Comparison of ENCODE assay signal across 11 mouse cellular contexts in the genomic region with DNA sequence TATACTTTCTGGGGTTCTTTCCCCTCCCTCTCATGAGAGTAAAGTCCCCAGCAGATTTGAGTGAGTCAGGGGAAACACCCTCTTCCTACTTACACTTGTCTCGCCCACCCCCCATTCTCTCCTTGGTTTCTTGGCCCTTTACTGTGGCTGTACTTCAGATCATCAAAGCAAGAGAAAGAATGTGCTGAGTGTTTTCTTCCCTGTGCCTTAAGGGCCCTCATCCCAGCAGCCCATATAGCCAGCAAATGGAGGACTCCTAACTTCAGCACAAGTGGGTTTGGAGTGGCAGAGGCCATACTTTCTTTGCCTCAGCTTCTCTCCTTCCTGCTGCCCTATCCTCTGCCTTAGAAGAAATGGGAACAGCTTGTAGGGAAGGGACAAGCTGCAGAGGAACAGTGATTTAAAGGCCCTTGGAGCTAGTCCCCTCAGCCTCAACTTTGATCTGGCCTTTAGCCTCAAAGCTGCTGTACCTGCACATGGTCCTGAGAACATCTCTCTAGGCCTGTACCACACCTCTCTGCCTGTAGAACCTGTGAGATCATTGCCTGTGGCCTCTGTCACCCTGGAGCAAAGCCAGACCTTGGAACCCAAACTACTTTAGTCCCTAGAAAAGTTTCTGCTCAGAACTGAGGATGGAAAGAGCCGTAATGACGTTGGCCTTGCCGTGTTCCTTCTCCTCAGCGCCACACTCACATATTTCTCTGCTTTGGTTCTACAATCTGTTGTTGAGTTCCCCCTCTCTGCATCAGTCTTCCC. TPM values are rescaled to one million over a fixed set of nuclear protein-coding genes. Genes with fewer than 3 reads are reported as not detected.
DNase-seq lines count a peak whose midpoint lies in the region; ATAC-seq and TF ChIP-seq lines count a peak whose summit lies in the region.
"Had no signal": no experiment of that assay in that cellular context is flagged by ENCODE, and none has a peak within 500 bp of the region (broad histone marks: within the 10 kb centered on the region; RNA-seq: fewer than 3 reads in every experiment).

No protein-coding gene starts in this region.

- H3K27me3 ChIP-seq in heart, embryonic 11.5 days (ENCODE audit: control insufficient read depth, insufficient read depth, low read length): no peaks in the 10 kb centered on the region
- H3K27me3 ChIP-seq in hindbrain, embryonic 13.5 days: no peaks in the 10 kb centered on the region
- no peaks in the 10 kb centered on the region for H3K27me3 ChIP-seq in kidney, adult 2 months (replicated peaks; ENCODE audit: control insufficient read depth, insufficient read depth, low read length)

- no peak for ATAC-seq in heart, embryonic 11.5 days (replicated peaks; ENCODE audit: insufficient number of reproducible peaks, low FRiP score, low TSS enrichment)
- no peak for ATAC-seq in hindbrain, embryonic 13.5 days (ENCODE audit: low FRiP score)

- no peak overlapping the region for H3K4me2 ChIP-seq in heart, embryonic 11.5 days
- H3K4me2 ChIP-seq in hindbrain, embryonic 13.5 days: peak overlapping the region; percentile 49

- DNase-seq in heart, postnatal 36 days: no peak
- DNase-seq in lung, postnatal 36 days: peak; percentile 52
- DNase-seq in thymus, postnatal 25 days: no peak
- DNase-seq in gastrocnemius, postnatal 25 days: no peak
- DNase-seq in kidney, adult 2 months: no peak
- DNase-seq: B cell, adult 2 months; cerebellum, adult 18-20 months had no signal

- no peak overlapping the region for H3K9ac ChIP-seq in heart, embryonic 11.5 days (ENCODE audit: low read depth, low read length)
- H3K9ac ChIP-seq in hindbrain, embryonic 13.5 days: peak overlapping the region; percentile 67

- H3K36me3 ChIP-seq in heart, embryonic 11.5 days (ENCODE audit: control insufficient read depth, insufficient read depth, low read length): peaks cover 23% of the 10 kb centered on the region
- H3K36me3 ChIP-seq in hindbrain, embryonic 13.5 days: peaks cover 7% of the 10 kb centered on the region; the same call in 1 of the 2 replicates
- H3K36me3 ChIP-seq in kidney, adult 2 months (ENCODE audit: control insufficient read depth, insufficient read depth, low read length): no peaks in the 10 kb centered on the region

- no peak overlapping the region for H3K4me3 ChIP-seq in heart, embryonic 11.5 days (ENCODE audit: low read depth, low read length)
- H3K4me3 ChIP-seq in cortical plate, adult 2 months (ENCODE audit: insufficient read depth, low read length): no peak overlapping the region
- H3K4me3 ChIP-seq in hindbrain, embryonic 13.5 days: no peak overlapping the region
- no peak overlapping the region for H3K4me3 ChIP-seq in kidney, adult 2 months (ENCODE audit: insufficient read depth, low read depth, low read length)
- H3K4me3 ChIP-seq: megakaryocyte, embryonic 14.5 days had no signal

- no peak for TF ChIP-seq CTCF in cortical plate, adult 2 months (IDR thresholded peaks at IDR 0.05; ENCODE audit: extremely low read depth, insufficient read depth, low read length)
- TF ChIP-seq CTCF in kidney, adult 2 months (conservative IDR thresholded peaks at IDR 0.05; ENCODE audit: insufficient read depth, insufficient read length, low read depth, low read length): no peak

- H3K4me1 ChIP-seq in heart, embryonic 11.5 days (ENCODE audit: control insufficient read depth, insufficient read depth, low read length): peaks cover 50% of the 10 kb centered on the region
- peaks cover 15% of the 10 kb centered on the region for H3K4me1 ChIP-seq in cortical plate, adult 2 months (ENCODE audit: control insufficient read depth, insufficient read depth, low read length)
- peaks cover 89% of the 10 kb centered on the region for H3K4me1 ChIP-seq in hindbrain, embryonic 13.5 days (replicated peaks)
- H3K4me1 ChIP-seq in kidney, adult 2 months (ENCODE audit: control insufficient read depth, insufficient read depth, low read length): peaks cover 7% of the 10 kb centered on the region

- H3K27ac ChIP-seq in heart, embryonic 11.5 days (ENCODE audit: low read depth, low read length): 0 out of 2 replicates have a peak overlapping the region, but pooled peaks have one; percentile 35
- peak overlapping the region; percentile 18 for H3K27ac ChIP-seq in cortical plate, adult 2 months (ENCODE audit: insufficient read depth, low read length)
- H3K27ac ChIP-seq in hindbrain, embryonic 13.5 days: peak overlapping the region; percentile 100
- no peak overlapping the region for H3K27ac ChIP-seq in kidney, adult 2 months (ENCODE audit: insufficient read depth, low read depth, low read length)

- H3K9me3 ChIP-seq in heart, embryonic 11.5 days (replicated peaks; ENCODE audit: control insufficient read depth, low read length): no peaks in the 10 kb centered on the region
- H3K9me3 ChIP-seq in hindbrain, embryonic 13.5 days: no peaks in the 10 kb centered on the region
- H3K9me3 ChIP-seq: megakaryocyte, embryonic 14.5 days had no signal

- 69% methylated on average over 5 of the region's 5 CpGs for WGBS in heart, embryonic 11.5 days (ENCODE audit: insufficient replicate concordance)
- 71% methylated on average over 5 of the region's 5 CpGs for WGBS in hindbrain, embryonic 13.5 days
- WGBS in kidney, adult 2 months: 79% methylated on average over 5 of the region's 5 CpGs

- intact Hi-C loops in heart, postnatal 36 days (cut with DNase I): no loop called here

- no peak for TF ChIP-seq POLR2A in cortical plate, adult 2 months (IDR thresholded peaks at IDR 0.05; ENCODE audit: extremely low read depth, insufficient read depth, low read length)
- TF ChIP-seq POLR2A in kidney, adult 2 months (IDR thresholded peaks at IDR 0.05; ENCODE audit: low read depth, low read length): no peak

RNA-seq across cellular contexts. Expression of a gene that starts 11.4 kb away (rescaled TPM):
- 0.41 and 0.53 TPM in 2 replicates for polyA plus RNA-seq in heart, embryonic 11.5 days (2014; fragmentation: Nextera tagmentation; extraction: Ambion mirVana)
- total RNA-seq in heart, postnatal 36 days (2021): not detected
- 0.98 and 1.2 TPM in 2 replicates for polyA plus RNA-seq in cortical plate, adult 2 months (2012; rRNA removed)
- polyA plus RNA-seq in hindbrain, embryonic 13.5 days (2015; fragmentation: Nextera tagmentation; extraction: Ambion mirVana): 0.23 and 0.34 TPM in 2 replicates
- not detected for total RNA-seq in gastrocnemius, postnatal 25 days (2021)
- 0.13 TPM in 1 of 2 replicates, not detected in the other for polyA plus RNA-seq in kidney, adult 2 months (2012; rRNA removed)

RNA-seq across cellular contexts. Expression of a gene that starts 26.5 kb away (rescaled TPM):
- polyA plus RNA-seq in heart, embryonic 11.5 days (2014; fragmentation: Nextera tagmentation; extraction: Ambion mirVana): 217 and 221 TPM in 2 replicates
- total RNA-seq in heart, postnatal 36 days (2021): 10 to 100 TPM; 56.6 to 56.9 TPM
- polyA plus RNA-seq in cortical plate, adult 2 months (2012; rRNA removed): 140 and 148 TPM in 2 replicates
- 219 and 222 TPM in 2 replicates for polyA plus RNA-seq in hindbrain, embryonic 13.5 days (2015; fragmentation: Nextera tagmentation; extraction: Ambion mirVana)
- 10 to 100 TPM; 31.4 to 32.3 TPM for total RNA-seq in gastrocnemius, postnatal 25 days (2021)
- polyA plus RNA-seq in kidney, adult 2 months (2012; rRNA removed): 138 TPM in 2 replicates

RNA-seq across cellular contexts. Expression of a gene that starts 40.8 kb away (rescaled TPM):
- 21.9 and 24.2 TPM in 2 replicates for polyA plus RNA-seq in heart, embryonic 11.5 days (2014; fragmentation: Nextera tagmentation; extraction: Ambion mirVana)
- under 1 TPM; 0.67 to 0.73 TPM for total RNA-seq in heart, postnatal 36 days (2021)
- polyA plus RNA-seq in cortical plate, adult 2 months (2012; rRNA removed): 0.11 and 0.21 TPM in 2 replicates
- polyA plus RNA-seq in hindbrain, embryonic 13.5 days (2015; fragmentation: Nextera tagmentation; extraction: Ambion mirVana): 1.1 and 1.4 TPM in 2 replicates
- total RNA-seq in gastrocnemius, postnatal 25 days (2021): not detected
- polyA plus RNA-seq in kidney, adult 2 months (2012; rRNA removed): 0.58 and 1.0 TPM in 2 replicates

RNA-seq across cellular contexts. Expression of a gene that starts 40.9 kb away (rescaled TPM):
- 10.2 and 11.6 TPM in 2 replicates for polyA plus RNA-seq in heart, embryonic 11.5 days (2014; fragmentation: Nextera tagmentation; extraction: Ambion mirVana)
- 10 to 100 TPM; 12.9 to 13.0 TPM for total RNA-seq in heart, postnatal 36 days (2021)
- 42.3 and 45.2 TPM in 2 replicates for polyA plus RNA-seq in cortical plate, adult 2 months (2012; rRNA removed)
- polyA plus RNA-seq in hindbrain, embryonic 13.5 days (2015; fragmentation: Nextera tagmentation; extraction: Ambion mirVana): 18.6 and 19.9 TPM in 2 replicates
- 10 to 100 TPM; 17.0 to 77.5 TPM for total RNA-seq in gastrocnemius, postnatal 25 days (2021)
- 5.2 and 6.1 TPM in 2 replicates for polyA plus RNA-seq in kidney, adult 2 months (2012; rRNA removed)

RNA-seq across cellular contexts. Expression of a gene that starts 58.8 kb away (rescaled TPM):
- 572 and 590 TPM in 2 replicates for polyA plus RNA-seq in heart, embryonic 11.5 days (2014; fragmentation: Nextera tagmentation; extraction: Ambion mirVana)
- 100 to 1,000 TPM; 140 to 154 TPM for total RNA-seq in heart, postnatal 36 days (2021)
- polyA plus RNA-seq in cortical plate, adult 2 months (2012; rRNA removed): 276 and 310 TPM in 2 replicates
- 901 and 926 TPM in 2 replicates for polyA plus RNA-seq in hindbrain, embryonic 13.5 days (2015; fragmentation: Nextera tagmentation; extraction: Ambion mirVana)
- 10 to 100 TPM; 82.8 to 89.0 TPM for total RNA-seq in gastrocnemius, postnatal 25 days (2021)
- polyA plus RNA-seq in kidney, adult 2 months (2012; rRNA removed): 50.0 and 69.3 TPM in 2 replicates
